Mouse (Mus musculus) heart, adult 18-20 months (tissue): ENCODE measurements around the gene Tmem260. TPM values are rescaled to one million over a fixed set of nuclear protein-coding genes. Genes with fewer than 3 reads are reported as not detected.
"Not testable (repeated sequence)": the region's sequence is repeated elsewhere in the genome, so short reads cannot be mapped to it uniquely, and the experiment has no call there.

Source experiments
- DNase-seq, 2 experiments: peaks; one replicate each; pipeline ENCODE4 v3.0.0; 2021 to 2022; ENCODE audit warnings: mixed read lengths in 1 of 2
- long read RNA-seq, 2 experiments: library from polyadenylated mRNA; stranded (forward); transcript quantifications; one replicate each; pipeline ENCODE4 v2.0.0; 2021
- total RNA-seq, 2 experiments: library from RNA; stranded (reverse); gene quantifications; 2 replicates each; pipeline ENCODE4 v1.2.3; 2021

Gene Tmem260
- total RNA-seq, result 10 to 100 TPM in 1 of 2 experiments, 1 to 10 TPM in 1; 8.6 to 12.2 TPM
- long read RNA-seq, experiment 1, partial matches to known transcripts, result 1 of 2 reads
- long read RNA-seq, experiment 1, other reads (novel, unspliced or antisense), result 1 of 2 reads
- long read RNA-seq, experiment 2, full-length matches to known transcripts, result 3 of 5 reads
- long read RNA-seq, experiment 2, partial matches to known transcripts, result 0 of 5 reads
- long read RNA-seq, experiment 2, other reads (novel, unspliced or antisense), result 2 of 5 reads

GRCm38 (mm10) chr14:48445984-48446683 is at the start of gene Tmem260:
Tmem260 (plus strand) TSS chr14:48446124.
- peak; percentile 93 to 97 for DNase-seq

GRCm38 (mm10) chr14:48406086-48406485 is 39.8 kb upstream of the Tmem260 start:
- DNase-seq, result peak in 1 of 2 experiments; percentile 22

- DNase-seq, result no peak
Observed at GRCm38 (mm10) chr14:48417064-48417463, 28.9 kb upstream of the Tmem260 start.

- DNase-seq, result no peak
Observed at GRCm38 (mm10) chr14:48418264-48418663, 27.7 kb upstream of the Tmem260 start.

GRCm38 (mm10) chr14:48418672-48419071 is 27.3 kb upstream of the Tmem260 start:
- DNase-seq, result no peak

- DNase-seq, result no peak
Observed at GRCm38 (mm10) chr14:48421476-48421875, 24.4 kb upstream of the Tmem260 start.

- DNase-seq, result peak; percentile 15 to 40
Observed at GRCm38 (mm10) chr14:48421996-48422395, 23.9 kb upstream of the Tmem260 start.

GRCm38 (mm10) chr14:48422436-48422835 is 23.5 kb upstream of the Tmem260 start:
- DNase-seq, result no peak

- DNase-seq, result no peak
Observed at GRCm38 (mm10) chr14:48422901-48423300, 23.0 kb upstream of the Tmem260 start.

- DNase-seq, result no peak
Observed at GRCm38 (mm10) chr14:48431978-48432377, 13.9 kb upstream of the Tmem260 start.

GRCm38 (mm10) chr14:48443796-48444195 is 2.1 kb upstream of the Tmem260 start:
- no peak for DNase-seq

- no peak for DNase-seq
Observed at GRCm38 (mm10) chr14:48451966-48452407, 6.1 kb downstream of the Tmem260 start.

GRCm38 (mm10) chr14:48453411-48453810 is 7.5 kb downstream of the Tmem260 start:
- DNase-seq, result peak in 1 of 2 experiments; percentile 17

- DNase-seq, result no peak
Observed at GRCm38 (mm10) chr14:48456305-48457092, 10.6 kb downstream of the Tmem260 start.

GRCm38 (mm10) chr14:48457288-48457938 is 11.5 kb downstream of the Tmem260 start:
- DNase-seq, result peak in 1 of 2 experiments; percentile 11

GRCm38 (mm10) chr14:48458901-48459300 is 13.0 kb downstream of the Tmem260 start:
- DNase-seq, result peak; percentile 21 to 57

- no peak for DNase-seq
Observed at GRCm38 (mm10) chr14:48468339-48468738, 22.4 kb downstream of the Tmem260 start.

- DNase-seq, result no peak
Observed at GRCm38 (mm10) chr14:48470742-48471487, 25.0 kb downstream of the Tmem260 start.

GRCm38 (mm10) chr14:48472179-48472578 is 26.3 kb downstream of the Tmem260 start:
- DNase-seq, result no peak

GRCm38 (mm10) chr14:48475370-48475769 is 29.4 kb downstream of the Tmem260 start:
- DNase-seq, result no peak

- DNase-seq, result not testable (repeated sequence)
Observed at GRCm38 (mm10) chr14:48475834-48476233, 29.9 kb downstream of the Tmem260 start.
